Mouse (Mus musculus) spleen, postnatal 10 days (tissue): Measurements from ENCODE around the gene Xkr7.

ENCODE experiments used
- DNase-seq, 2 experiments: peaks; one replicate each; pipeline ENCODE4 v3.0.0; 2021 to 2022; ENCODE audit warnings: low spot score in 2 of 2

The Xkr7 gene

DNA sequence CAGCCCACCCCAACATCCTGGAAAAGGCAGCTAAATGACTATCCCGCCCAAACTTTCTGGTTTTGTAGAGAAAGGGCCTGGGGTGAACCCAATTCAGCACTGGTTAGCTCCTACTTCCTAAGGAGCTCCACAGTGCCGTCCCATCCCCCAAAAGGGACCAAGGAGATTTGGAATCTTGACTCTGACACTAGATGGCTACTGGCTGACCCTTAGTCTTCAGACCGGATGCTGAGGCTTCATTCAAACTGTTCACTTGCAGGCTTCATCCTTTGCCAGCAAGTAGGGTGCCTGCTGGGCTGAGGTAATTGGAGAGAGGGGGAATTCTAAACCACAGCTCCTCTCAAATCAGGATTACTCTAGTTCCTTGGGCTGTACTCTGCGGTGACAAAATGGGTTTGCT lies 1.3 kb downstream of the Xkr7 start:
- no peak for DNase-seq

- no peak for DNase-seq
These were observed 2.0 kb downstream of the Xkr7 start for GRCm38 (mm10) chr2:153033545-153034230.

DNA sequence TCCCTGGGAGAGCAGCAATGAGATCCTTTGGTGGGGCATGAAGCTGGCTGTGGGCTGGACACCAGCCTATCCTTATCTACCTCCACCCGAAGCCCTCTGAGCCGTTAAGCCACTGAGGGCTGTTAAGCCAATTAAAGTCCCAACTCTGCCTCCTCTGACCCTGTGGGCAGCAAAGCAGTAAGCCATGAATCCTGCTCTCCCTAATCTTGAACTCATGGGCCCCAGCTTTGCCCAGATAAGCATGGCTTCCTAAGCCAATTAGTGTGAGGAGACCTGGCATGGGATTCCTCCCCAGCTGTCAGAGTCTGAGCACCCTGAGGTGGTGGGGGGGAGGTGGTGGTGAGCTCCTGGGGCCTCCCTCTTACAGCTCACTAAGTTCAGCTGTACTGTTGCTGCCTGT lies 5.0 kb downstream of the Xkr7 start:
- no peak for DNase-seq

DNA sequence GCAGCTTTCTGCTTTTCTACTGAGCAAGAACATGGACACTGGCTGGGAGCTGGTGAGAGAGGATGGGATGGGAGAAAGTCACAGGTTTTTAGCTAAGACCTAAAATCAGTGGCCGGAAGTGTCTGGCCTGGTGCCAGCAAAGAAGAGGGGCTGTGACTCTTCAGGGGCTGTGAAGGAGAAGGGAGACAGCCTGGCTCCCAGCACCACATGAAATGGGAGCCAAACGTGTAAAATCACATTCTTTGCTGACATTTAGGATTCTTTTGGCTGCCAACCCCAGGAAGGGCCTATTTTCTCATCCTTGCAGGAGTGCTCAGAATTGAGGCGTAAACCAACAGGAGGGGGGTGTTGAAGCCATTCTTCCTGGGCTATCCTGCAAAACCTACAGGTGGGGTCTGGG lies 12.2 kb downstream of the Xkr7 start:
- DNase-seq: no peak

- DNase-seq: no peak
These were observed 14.2 kb downstream of the Xkr7 start for GRCm38 (mm10) chr2:153045884-153046299.

- DNase-seq: peak in 1 of 2 experiments; percentile 66
These were observed 16.3 kb downstream of the Xkr7 start for GRCm38 (mm10) chr2:153047828-153048465.

DNA sequence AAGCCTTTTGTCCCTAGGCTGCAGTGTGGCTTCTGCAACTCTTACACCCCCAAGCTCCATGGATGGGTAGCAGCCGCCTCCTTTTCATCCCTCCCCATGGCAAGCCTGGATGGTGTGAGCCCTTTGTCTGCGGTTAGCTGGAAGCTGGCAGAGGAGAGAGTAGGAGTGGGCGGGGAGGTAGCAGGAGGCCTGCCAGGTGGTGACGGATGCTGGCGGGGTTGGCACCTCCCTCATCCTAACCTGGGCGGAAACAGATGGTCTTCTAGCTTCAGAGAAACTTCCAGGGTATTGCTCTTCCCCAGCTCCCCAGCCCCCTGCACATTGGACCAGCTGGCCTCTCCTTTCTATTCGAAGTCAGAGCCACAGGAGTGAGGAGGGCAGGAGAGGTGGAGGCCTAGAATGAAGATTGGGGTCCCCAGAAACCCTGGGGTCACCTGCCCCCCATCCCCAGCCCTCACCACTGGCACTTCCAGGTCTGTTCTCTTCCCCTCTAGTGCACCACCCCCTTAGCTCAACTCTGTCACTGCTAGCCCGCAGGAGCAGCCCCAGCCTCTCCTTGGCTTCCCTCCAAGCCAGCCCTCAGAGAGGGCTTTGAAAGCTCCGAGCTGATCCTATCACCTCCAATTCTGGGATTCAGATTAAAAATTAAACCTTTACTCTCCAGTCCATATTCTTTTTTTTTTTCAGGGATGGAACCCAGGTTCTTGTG lies 17.8 kb downstream of the Xkr7 start:
- DNase-seq: no peak

GRCm38 (mm10) chr2:153049997-153050358 lies 18.3 kb downstream of the Xkr7 start:
- no peak for DNase-seq

- no peak for DNase-seq
These were observed 19.4 kb downstream of the Xkr7 start for GRCm38 (mm10) chr2:153051095-153051494.

DNA sequence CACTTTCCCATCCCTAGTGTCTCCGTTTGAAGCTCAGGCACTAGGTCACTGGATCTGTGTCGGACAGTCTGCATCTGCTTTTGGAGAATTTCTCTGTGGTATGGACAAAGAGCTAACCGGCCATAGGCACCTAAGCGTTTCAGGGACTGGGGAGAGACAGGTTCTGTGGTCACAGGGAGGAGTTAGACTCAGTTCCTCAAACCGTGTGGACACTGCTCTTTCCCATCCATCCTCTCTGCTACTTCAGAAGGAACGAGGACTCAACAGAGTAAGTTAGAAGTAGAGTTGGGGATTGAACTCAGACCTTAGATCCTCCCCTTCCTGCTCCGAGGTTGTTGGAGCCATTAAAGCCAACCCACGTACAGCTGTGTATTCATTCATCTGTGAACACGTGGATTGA lies 19.9 kb downstream of the Xkr7 start:
- DNase-seq: no peak

DNA sequence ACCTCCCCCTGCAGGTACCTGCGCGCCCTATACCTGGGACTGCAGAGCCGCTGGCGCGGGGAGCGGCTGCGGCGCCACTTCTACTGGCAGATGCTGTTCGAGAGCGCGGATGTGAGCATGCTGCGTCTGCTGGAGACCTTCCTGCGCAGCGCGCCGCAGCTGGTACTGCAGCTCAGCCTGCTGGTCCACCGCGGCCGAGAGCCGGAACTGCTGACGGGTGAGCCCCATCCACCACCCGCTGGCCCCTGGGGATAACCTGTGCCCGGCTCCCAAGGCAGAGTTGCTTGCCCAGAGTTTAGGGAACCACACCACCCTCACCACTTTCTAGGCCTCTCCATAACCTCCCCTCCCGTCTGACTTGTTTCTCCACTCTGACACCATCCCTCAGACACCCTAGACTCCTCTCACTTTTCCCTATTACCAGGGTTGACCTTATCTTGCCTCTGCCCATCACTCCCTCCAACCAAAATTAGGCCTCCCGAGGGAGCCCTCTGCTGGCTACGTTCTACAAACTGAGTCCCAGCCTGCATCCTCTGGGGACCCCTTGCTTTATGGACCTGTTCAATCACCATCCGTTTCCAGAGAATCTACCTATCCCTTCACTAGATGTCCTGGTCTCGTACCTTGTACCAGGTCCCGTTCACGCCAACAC lies 21.2 kb downstream of the Xkr7 start:
- peak in 1 of 2 experiments; percentile 35 for DNase-seq

DNA sequence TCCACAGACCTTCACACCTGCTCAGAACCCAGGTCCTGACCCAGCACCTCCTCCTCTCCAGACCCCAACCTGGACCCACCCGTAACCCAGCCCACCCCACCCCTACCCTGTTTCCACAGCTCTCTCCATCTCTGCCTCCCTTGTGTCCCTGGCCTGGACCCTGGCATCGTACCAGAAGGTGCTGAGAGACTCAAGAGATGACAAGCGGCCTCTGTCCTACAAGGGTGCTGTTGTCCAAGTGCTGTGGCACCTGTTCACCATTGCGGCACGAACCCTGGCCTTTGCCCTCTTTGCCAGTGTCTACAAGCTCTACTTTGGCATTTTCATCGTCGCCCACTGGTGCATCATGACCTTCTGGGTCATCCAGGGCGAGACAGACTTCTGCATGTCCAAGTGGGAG lies 22.2 kb downstream of the Xkr7 start:
- DNase-seq: no peak

DNA sequence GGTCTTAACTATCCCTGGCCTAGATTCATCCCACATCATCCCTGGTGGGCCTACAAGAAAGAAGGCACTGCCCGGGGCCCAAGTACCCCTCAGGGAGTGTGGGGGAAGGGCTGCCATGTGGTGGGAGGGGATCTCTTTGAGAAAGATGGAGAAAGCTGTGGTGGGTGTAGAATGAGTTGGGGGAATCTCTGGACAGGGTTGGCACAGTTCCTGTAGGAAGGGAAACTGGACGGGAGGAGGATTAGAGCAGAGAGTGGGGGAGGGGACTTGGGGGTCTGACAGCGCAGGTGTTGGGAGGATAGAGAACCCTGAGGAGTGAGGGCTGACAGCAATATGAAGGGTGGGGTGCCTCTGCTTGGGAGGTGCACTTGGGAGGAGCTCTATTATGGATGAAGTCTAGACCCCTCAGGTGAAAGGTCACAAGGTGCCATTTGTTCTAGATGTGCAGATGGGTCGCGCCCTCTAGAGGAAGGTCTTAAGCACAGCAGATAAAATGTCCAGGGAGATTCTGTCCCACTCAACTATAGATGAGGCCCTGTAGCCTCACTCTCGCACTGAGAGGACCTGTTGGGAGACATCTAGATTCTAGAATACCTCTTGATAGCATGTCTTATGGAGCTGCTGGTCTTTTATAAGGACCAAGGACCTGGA lies 23.7 kb downstream of the Xkr7 start:
- no peak for DNase-seq

DNA sequence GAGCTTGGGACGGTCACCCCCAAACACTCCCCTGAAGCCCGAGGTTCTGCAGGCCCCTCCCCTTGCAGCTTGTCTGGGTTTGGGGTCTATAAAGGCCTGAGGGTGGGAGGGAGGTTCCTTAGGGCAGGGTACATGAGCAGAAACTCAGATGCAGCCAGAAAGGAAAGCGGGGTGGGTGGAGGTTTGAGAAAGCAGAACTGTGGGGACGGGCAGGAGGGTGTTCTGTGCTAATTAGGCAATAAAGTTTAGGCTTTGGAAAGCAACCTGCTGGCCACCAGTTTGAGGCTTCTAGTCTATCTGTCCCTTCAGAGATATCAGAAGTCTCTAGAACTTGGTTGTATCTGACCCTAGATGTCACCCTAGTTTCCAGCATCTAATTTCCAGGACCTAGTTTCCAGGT lies 26.7 kb downstream of the Xkr7 start:
- no peak for DNase-seq

DNA sequence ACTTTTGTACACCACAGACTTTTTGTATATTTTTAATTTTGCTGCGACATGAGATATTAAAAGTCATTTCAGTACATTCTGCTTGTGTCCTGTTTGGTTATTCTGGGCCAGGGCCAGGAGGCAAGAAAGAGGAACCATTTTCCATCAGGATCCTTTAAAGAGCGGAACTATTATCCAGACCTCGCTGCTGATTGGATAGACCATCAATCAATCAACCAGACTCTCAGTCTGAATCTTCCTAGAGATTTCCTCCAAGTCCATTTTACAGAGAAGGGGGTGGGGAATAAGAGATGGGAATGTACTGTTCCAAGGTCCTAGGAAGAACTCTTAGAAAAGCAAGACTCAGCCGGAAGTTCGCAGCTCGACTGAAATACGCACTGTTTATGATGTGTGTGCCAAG lies 28.6 kb downstream of the Xkr7 start:
- no peak for DNase-seq

DNA sequence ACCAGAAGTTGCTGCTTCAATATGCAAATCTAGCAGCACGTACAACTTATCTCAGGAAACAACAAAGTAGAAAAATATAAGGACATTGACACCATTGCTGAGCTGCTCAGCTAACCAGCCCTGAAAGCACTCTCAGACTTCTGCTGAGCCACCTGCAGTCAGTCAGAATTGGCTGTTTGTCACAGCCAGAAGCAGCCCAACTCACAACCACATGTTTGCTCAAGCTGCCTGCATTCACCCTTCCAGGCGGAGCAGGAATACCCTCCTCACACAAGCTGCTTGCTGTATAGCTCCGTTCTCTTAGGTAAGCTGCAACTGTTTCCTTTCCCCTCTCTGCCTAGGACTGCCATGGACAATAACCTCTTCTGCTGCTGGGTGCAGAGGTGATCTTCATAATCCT lies 31.7 kb downstream of the Xkr7 start:
- DNase-seq: no peak

- no peak for DNase-seq
These were observed 32.7 kb downstream of the Xkr7 start for GRCm38 (mm10) chr2:153064190-153064970.

DNA sequence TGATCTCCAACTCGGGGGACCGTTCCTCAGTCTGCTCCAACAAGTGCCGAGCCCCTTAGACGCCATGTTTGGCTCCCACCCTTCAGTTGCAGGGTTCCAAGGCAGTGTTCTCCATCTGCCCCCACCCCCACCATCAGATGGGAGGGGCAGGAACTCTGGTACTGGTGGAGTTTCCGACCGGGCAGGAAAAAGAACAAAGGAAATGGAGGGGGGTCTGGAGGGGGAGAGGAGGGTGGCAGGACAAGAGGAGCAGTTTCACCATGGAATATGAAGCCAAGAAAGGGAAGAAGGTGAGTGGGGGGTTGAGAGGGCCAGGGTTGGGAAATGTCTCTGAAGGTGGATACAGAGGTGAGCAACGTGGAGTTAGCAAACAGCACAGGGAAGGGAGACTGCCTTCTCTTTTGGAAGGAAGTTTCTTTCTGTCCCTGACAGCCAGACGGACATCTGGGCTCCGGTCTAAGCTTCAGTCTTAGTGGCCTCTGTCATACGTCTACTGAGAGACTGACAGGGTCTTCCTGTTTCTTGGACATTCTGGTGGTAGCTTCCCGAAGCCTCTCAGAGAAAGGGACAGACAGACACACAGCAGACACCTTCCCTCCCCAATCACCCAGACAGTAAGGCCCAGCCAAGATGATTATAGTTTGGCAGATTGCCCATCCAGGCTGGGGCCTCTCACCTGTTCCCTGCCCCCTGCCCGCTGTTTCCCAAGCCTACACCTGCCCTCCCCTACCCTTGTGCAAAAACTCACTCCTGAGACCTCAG lies 34.3 kb downstream of the Xkr7 start, which contains the start of gene Ccm2l:
Ccm2l (plus strand) TSS at position 209 of the 762 bp plus-strand sequence.
- no peak for DNase-seq

DNA sequence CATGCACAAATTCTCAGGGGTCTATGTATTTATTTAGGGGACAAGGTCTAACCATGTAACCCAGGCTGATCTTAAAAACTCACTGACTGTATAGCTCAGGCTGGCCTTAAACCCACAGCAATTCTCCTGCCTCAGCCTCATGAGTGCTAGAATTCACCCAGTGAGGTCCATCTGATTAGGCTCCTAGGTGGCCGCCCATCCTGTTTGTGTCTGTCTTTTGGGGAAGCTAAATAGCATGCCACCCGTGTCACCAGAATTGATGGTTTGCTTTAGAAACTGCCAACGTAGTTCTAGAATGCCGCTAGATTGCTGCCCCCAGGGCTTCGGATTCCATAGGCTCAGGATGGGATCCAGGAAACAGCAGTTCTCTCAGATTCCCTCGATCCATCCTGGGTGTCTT lies 35.3 kb downstream of the Xkr7 start:
- no peak for DNase-seq

GRCm38 (mm10) chr2:153070762-153071490 lies 39.3 kb downstream of the Xkr7 start:
- peak in 1 of 2 experiments; percentile 58 for DNase-seq
